Mouse (Mus musculus) CH12.LX (cell line): ENCODE results near the gene Gm20388.

Experiments
- CHD2 ChIP-seq: IDR thresholded peaks from 2 replicates; pipeline ENCODE4 v1.6.1; 2011; ENCODE audit warnings: low read length, improper control_type of control experiment
- CTCF ChIP-seq, 2 experiments: IDR thresholded peaks in 1 of 2; conservative IDR thresholded peaks in 1 of 2; 2 replicates each; pipeline ENCODE4 v1.5.1; 2011 to 2012; ENCODE audit warnings: low read depth in 2 of 2, low read length in 2 of 2, improper control_type of control experiment in 1 of 2, inconsistent platforms in 1 of 2, mild to moderate bottlenecking in 1 of 2, moderate library complexity in 1 of 2
- ELF1 ChIP-seq: IDR thresholded peaks from 2 replicates; pipeline ENCODE4 v1.6.1; 2014; ENCODE audit warnings: low read depth, mild to moderate bottlenecking, inconsistent platforms, low read length, improper control_type of control experiment
- GABPA ChIP-seq: IDR thresholded peaks from 2 replicates; pipeline ENCODE4 v1.6.1; 2012; ENCODE audit warnings: low read depth, low read length, improper control_type of control experiment, inconsistent platforms; ENCODE audit not compliant: insufficient replicate concordance
- MAX ChIP-seq: IDR thresholded peaks from 2 replicates; pipeline ENCODE4 v1.6.1; 2011; ENCODE audit warnings: low read length, improper control_type of control experiment
- NRF1 ChIP-seq: IDR thresholded peaks from 2 replicates; pipeline ENCODE4 v1.6.1; 2014; ENCODE audit warnings: low read depth, mild to moderate bottlenecking, inconsistent platforms, low read length, improper control_type of control experiment, moderate library complexity
- POLR2A ChIP-seq: IDR thresholded peaks from 2 replicates; pipeline ENCODE4 v1.6.1; 2011; ENCODE audit warnings: low read depth, mild to moderate bottlenecking, improper control_type of control experiment, low read length
- TBP ChIP-seq: conservative IDR thresholded peaks from 2 replicates; pipeline ENCODE4 v1.6.1; 2011; ENCODE audit warnings: low read depth, low read length, improper control_type of control experiment
- USF2 ChIP-seq: conservative IDR thresholded peaks from 2 replicates; pipeline ENCODE4 v1.6.1; 2011; ENCODE audit warnings: low read depth, low read length, improper control_type of control experiment

- no peak for TF ChIP-seq POLR2A
- no peak for TF ChIP-seq USF2
- no peak for TF ChIP-seq MAX
- TF ChIP-seq ELF1: no peak
- TF ChIP-seq CHD2: no peak
- no peak for TF ChIP-seq TBP
- no peak for TF ChIP-seq CTCF (conservative IDR thresholded peaks at IDR 0.05 in 1 of 2, IDR thresholded peaks at IDR 0.05 in 1 of 2; ENCODE audit: low read depth in 2 of 2, low read length in 2 of 2)
- no peak for TF ChIP-seq NRF1
- no peak for TF ChIP-seq GABPA
Observed at GRCm38 (mm10) chr8:122644175-122644954, 2733.7 kb downstream of the Gm20388 start.
